In genomic region chr6:136532535-136533291, GRCm38 (mm10) we compare ENCODE assay signal across 8 mouse cellular contexts. TPM values are rescaled to one million over a fixed set of nuclear protein-coding genes. Genes with fewer than 3 reads are reported as not detected.
DNase-seq lines count a peak whose midpoint lies in the region; ATAC-seq and TF ChIP-seq lines count a peak whose summit lies in the region.

No protein-coding gene starts in this region.

- H3K4me3 ChIP-seq in ES-Bruce4 (ENCODE audit: low read depth, low read length): peak overlapping the region; percentile 42
- peak overlapping the region; percentile 41 for H3K4me3 ChIP-seq in brown adipose tissue, adult 24 weeks (ENCODE audit: insufficient read depth, low read depth, low read length)
- peak overlapping the region; percentile 56 for H3K4me3 ChIP-seq in erythroblast, embryonic 14.5 days (replicated peaks)
- peak overlapping the region; percentile 42 for H3K4me3 ChIP-seq in heart, embryonic 10.5 days
- peak overlapping the region; percentile 17; the same call in 1 of the 2 replicates for H3K4me3 ChIP-seq in kidney, embryonic 14.5 days (ENCODE audit: low read length)
- H3K4me3 ChIP-seq in limb, embryonic 14.5 days (replicated peaks; ENCODE audit: low read length): peak overlapping the region; percentile 22
- peak overlapping the region; percentile 17 for H3K4me3 ChIP-seq in midbrain, embryonic 15.5 days
- 0 out of 2 replicates have a peak overlapping the region, but pooled peaks have one; percentile 3 for H3K4me3 ChIP-seq in stomach, postnatal 0 days (ENCODE audit: low read depth, low read length)

- peak overlapping the region; percentile 25; the same call in 1 of the 2 replicates for H3K4me2 ChIP-seq in kidney, embryonic 14.5 days (replicated peaks; ENCODE audit: low read depth, low read length)
- H3K4me2 ChIP-seq in limb, embryonic 14.5 days (replicated peaks; ENCODE audit: low read depth, low read length, severe bottlenecking): peak overlapping the region; percentile 34
- peak overlapping the region; percentile 27 for H3K4me2 ChIP-seq in midbrain, embryonic 15.5 days
- 0 out of 2 replicates have a peak overlapping the region, but pooled peaks have one; percentile 23 for H3K4me2 ChIP-seq in stomach, postnatal 0 days (replicated peaks; ENCODE audit: low read depth)

- no peak for TF ChIP-seq CTCF in ES-Bruce4 (IDR thresholded peaks at IDR 0.05; ENCODE audit: low read depth, low read length)
- no peak for TF ChIP-seq CTCF in stomach, postnatal 0 days (IDR thresholded peaks at IDR 0.05; ENCODE audit: low read depth)

- H3K27me3 ChIP-seq in ES-Bruce4 (ENCODE audit: control insufficient read depth, insufficient read depth, low read length, poor library complexity, severe bottlenecking): no peaks in the 10 kb centered on the region
- no peaks in the 10 kb centered on the region for H3K27me3 ChIP-seq in erythroblast, embryonic 14.5 days (ENCODE audit: control insufficient read depth)
- no peaks in the 10 kb centered on the region for H3K27me3 ChIP-seq in heart, embryonic 10.5 days (ENCODE audit: insufficient read depth, poor library complexity, severe bottlenecking)
- no peaks in the 10 kb centered on the region for H3K27me3 ChIP-seq in kidney, embryonic 14.5 days (ENCODE audit: control insufficient read depth, insufficient read depth, low read length)
- H3K27me3 ChIP-seq in limb, embryonic 14.5 days (ENCODE audit: control insufficient read depth, insufficient read depth, low read length): no peaks in the 10 kb centered on the region
- no peaks in the 10 kb centered on the region for H3K27me3 ChIP-seq in midbrain, embryonic 15.5 days (replicated peaks)
- H3K27me3 ChIP-seq in stomach, postnatal 0 days (ENCODE audit: control insufficient read depth, insufficient read depth, low read length): no peaks in the 10 kb centered on the region

- WGBS in heart, embryonic 10.5 days: 20% methylated on average over 7 of the region's 7 CpGs
- 20% methylated on average over 7 of the region's 7 CpGs for whole genome bisulfite sequencing in kidney, embryonic 14.5 days
- 21% methylated on average over 7 of the region's 7 CpGs for WGBS in limb, embryonic 14.5 days
- WGBS in midbrain, embryonic 15.5 days: 3% methylated on average over 7 of the region's 7 CpGs
- WGBS in stomach, postnatal 0 days: 12% methylated on average over 7 of the region's 7 CpGs

- DNase-seq in heart, embryonic 10.5 days (ENCODE audit: low spot score): peak; percentile 90
- DNase-seq in limb, embryonic 14.5 days (ENCODE audit: low spot score): peak; percentile 95
- DNase-seq in stomach, postnatal 0 days (ENCODE audit: low spot score): peak; percentile 72

- TF ChIP-seq POLR2A in ES-Bruce4 (IDR thresholded peaks at IDR 0.05; ENCODE audit: insufficient read depth, low read length): no peak
- no peak for TF ChIP-seq POLR2A in limb, embryonic 14.5 days (IDR thresholded peaks at IDR 0.05; ENCODE audit: borderline replicate concordance, extremely low read depth, insufficient read depth, insufficient read length)

- peak; percentile 94 for ATAC-seq in kidney, embryonic 14.5 days (ENCODE audit: low FRiP score, low TSS enrichment)
- peak; percentile 89 for ATAC-seq in limb, embryonic 14.5 days (ENCODE audit: low FRiP score, low read depth)
- ATAC-seq in midbrain, embryonic 15.5 days (replicated peaks): peak; percentile 91
- peak; percentile 92 for ATAC-seq in stomach, postnatal 0 days (ENCODE audit: low FRiP score, low TSS enrichment)

- TF ChIP-seq EP300 in ES-Bruce4 (IDR thresholded peaks at IDR 0.05; ENCODE audit: insufficient read depth, low read depth, low read length): no peak
- TF ChIP-seq EP300 in stomach, postnatal 0 days (optimal IDR thresholded peaks at IDR 0.05): peak; percentile 82

- no peaks in the 10 kb centered on the region for H3K9me3 ChIP-seq in ES-Bruce4 (replicated peaks; ENCODE audit: control insufficient read depth, insufficient read depth, low read length, poor library complexity, severe bottlenecking)
- no peaks in the 10 kb centered on the region for H3K9me3 ChIP-seq in erythroblast, embryonic 14.5 days (ENCODE audit: control insufficient read depth, low read length)
- H3K9me3 ChIP-seq in heart, embryonic 10.5 days: no peaks in the 10 kb centered on the region
- H3K9me3 ChIP-seq in kidney, embryonic 14.5 days (ENCODE audit: control insufficient read depth, low read length): no peaks in the 10 kb centered on the region
- no peaks in the 10 kb centered on the region for H3K9me3 ChIP-seq in limb, embryonic 14.5 days (ENCODE audit: control insufficient read depth, low read length)
- H3K9me3 ChIP-seq in midbrain, embryonic 15.5 days: no peaks in the 10 kb centered on the region
- H3K9me3 ChIP-seq in stomach, postnatal 0 days (ENCODE audit: control insufficient read depth, low read length): no peaks in the 10 kb centered on the region

- peaks cover 2% of the 10 kb centered on the region for H3K4me1 ChIP-seq in ES-Bruce4 (ENCODE audit: control insufficient read depth, insufficient read depth, low read length)
- peaks cover 8% of the 10 kb centered on the region for H3K4me1 ChIP-seq in brown adipose tissue, adult 24 weeks (ENCODE audit: control insufficient read depth, insufficient read depth, insufficient read length, low read length)
- peaks cover 59% of the 10 kb centered on the region for H3K4me1 ChIP-seq in erythroblast, embryonic 14.5 days (ENCODE audit: control insufficient read depth)
- H3K4me1 ChIP-seq in heart, embryonic 10.5 days: peaks cover 40% of the 10 kb centered on the region
- H3K4me1 ChIP-seq in kidney, embryonic 14.5 days (ENCODE audit: control insufficient read depth, insufficient read depth, low read length): peaks cover 12% of the 10 kb centered on the region
- peaks cover 20% of the 10 kb centered on the region for H3K4me1 ChIP-seq in limb, embryonic 14.5 days (ENCODE audit: control insufficient read depth, insufficient read depth, low read length)
- peaks cover 33% of the 10 kb centered on the region for H3K4me1 ChIP-seq in midbrain, embryonic 15.5 days
- peaks cover 3% of the 10 kb centered on the region; the same call in 1 of the 2 replicates for H3K4me1 ChIP-seq in stomach, postnatal 0 days (replicated peaks; ENCODE audit: control insufficient read depth, insufficient read depth)

- peak overlapping the region; percentile 90 for H3K27ac ChIP-seq in ES-Bruce4 (ENCODE audit: insufficient read depth, low read length)
- H3K27ac ChIP-seq in brown adipose tissue, adult 24 weeks (replicated peaks; ENCODE audit: low read depth, low read length): peak overlapping the region; percentile 71
- H3K27ac ChIP-seq in heart, embryonic 10.5 days: peak overlapping the region; percentile 87
- peak overlapping the region; percentile 79; the same call in 1 of the 2 replicates for H3K27ac ChIP-seq in kidney, embryonic 14.5 days (ENCODE audit: low read depth, low read length)
- H3K27ac ChIP-seq in limb, embryonic 14.5 days (replicated peaks; ENCODE audit: low read depth, low read length): peak overlapping the region; percentile 75
- H3K27ac ChIP-seq in midbrain, embryonic 15.5 days: peak overlapping the region; percentile 81
- peak overlapping the region; percentile 69 for H3K27ac ChIP-seq in stomach, postnatal 0 days (replicated peaks)

- H3K36me3 ChIP-seq in ES-Bruce4 (ENCODE audit: control insufficient read depth, insufficient read depth, low read length, poor library complexity, severe bottlenecking): peaks cover 6% of the 10 kb centered on the region
- H3K36me3 ChIP-seq in erythroblast, embryonic 14.5 days (ENCODE audit: control insufficient read depth): peaks cover 27% of the 10 kb centered on the region
- H3K36me3 ChIP-seq in heart, embryonic 10.5 days: peaks cover 16% of the 10 kb centered on the region
- peaks cover 6% of the 10 kb centered on the region; the same call in 1 of the 2 replicates for H3K36me3 ChIP-seq in kidney, embryonic 14.5 days (ENCODE audit: control insufficient read depth, insufficient read depth, low read length)
- peaks cover 13% of the 10 kb centered on the region for H3K36me3 ChIP-seq in limb, embryonic 14.5 days (ENCODE audit: control insufficient read depth, insufficient read depth, low read length)
- H3K36me3 ChIP-seq in midbrain, embryonic 15.5 days (replicated peaks): no peaks in the 10 kb centered on the region
- peaks cover 5% of the 10 kb centered on the region; the same call in 1 of the 2 replicates for H3K36me3 ChIP-seq in stomach, postnatal 0 days (ENCODE audit: control insufficient read depth, insufficient read depth, low read length)

- peak overlapping the region; percentile 60 for H3K9ac ChIP-seq in ES-Bruce4 (ENCODE audit: low read depth, poor library complexity, severe bottlenecking)
- no peak overlapping the region for H3K9ac ChIP-seq in kidney, embryonic 14.5 days (ENCODE audit: low read depth, low read length)
- no peak overlapping the region for H3K9ac ChIP-seq in limb, embryonic 14.5 days (ENCODE audit: low read depth, low read length, severe bottlenecking)
- H3K9ac ChIP-seq in midbrain, embryonic 15.5 days: no peak overlapping the region
- no peak overlapping the region for H3K9ac ChIP-seq in stomach, postnatal 0 days (ENCODE audit: low read length)

RNA-seq across cellular contexts. Expression of gene Atf7ip, which starts 26.7 kb away (rescaled TPM):
- 110 and 114 TPM in 2 replicates for polyA plus RNA-seq in ES-Bruce4 (2011; ENCODE audit: insufficient read depth, insufficient read length, low read depth, missing spikeins)
- polyA plus RNA-seq in brown adipose tissue, adult 24 weeks (2012; ENCODE audit: insufficient read depth, insufficient read length, missing spikeins): 13.8 and 15.4 TPM in 2 replicates
- 3.8 and 4.7 TPM in 2 replicates for polyA plus RNA-seq in erythroblast, embryonic 14.5 days (2012)
- polyA plus RNA-seq in heart, embryonic 10.5 days (2016; fragmentation: Nextera tagmentation; extraction: Ambion mirVana): 37.7 and 42.4 TPM in 2 replicates
- polyA plus RNA-seq in kidney, embryonic 14.5 days (2014; fragmentation: Nextera tagmentation; extraction: Ambion mirVana): 31.3 and 54.2 TPM in 2 replicates
- 35.7 and 46.3 TPM in 2 replicates for polyA plus RNA-seq in limb, embryonic 14.5 days (2012; rRNA removed)
- polyA plus RNA-seq in limb, embryonic 14.5 days (2014; fragmentation: Nextera tagmentation; extraction: Ambion mirVana): 38.4 and 41.8 TPM in 2 replicates
- polyA plus RNA-seq in midbrain, embryonic 15.5 days (2015; fragmentation: Nextera tagmentation; extraction: Ambion mirVana): 43.4 and 44.7 TPM in 2 replicates
- polyA plus RNA-seq in stomach, postnatal 0 days (2015; fragmentation: Nextera tagmentation; extraction: Ambion mirVana): 8.4 and 9.5 TPM in 2 replicates

Comparison
In these comparisons a context has a peak if more than half of its experiments do, and no peak if none do; other contexts are left out.
1. Peak in every context shown above with its lines: DNase-seq, ATAC-seq, H3K4me3 ChIP-seq and H3K27ac ChIP-seq.
2. H3K4me3 ChIP-seq: peak in every context shown above with its lines; median percentile 56 in erythroblast, embryonic 14.5 days; 42 in ES-Bruce4; 42 in heart, embryonic 10.5 days; 41 in brown adipose tissue, adult 24 weeks; 22 in limb, embryonic 14.5 days; 17 in kidney, embryonic 14.5 days; 17 in midbrain, embryonic 15.5 days; 3 in stomach, postnatal 0 days.